Mouse (Mus musculus) skeletal muscle tissue, adult 2 months (tissue): ENCODE measurements around the gene 1190007I07Rik.

ENCODE experiments used
- DNase-seq: peaks from one replicate; pipeline ENCODE4 v3.0.0-alpha.2; 2012; ENCODE audit warnings: low read depth, low spot score

Gene 1190007I07Rik

DNA sequence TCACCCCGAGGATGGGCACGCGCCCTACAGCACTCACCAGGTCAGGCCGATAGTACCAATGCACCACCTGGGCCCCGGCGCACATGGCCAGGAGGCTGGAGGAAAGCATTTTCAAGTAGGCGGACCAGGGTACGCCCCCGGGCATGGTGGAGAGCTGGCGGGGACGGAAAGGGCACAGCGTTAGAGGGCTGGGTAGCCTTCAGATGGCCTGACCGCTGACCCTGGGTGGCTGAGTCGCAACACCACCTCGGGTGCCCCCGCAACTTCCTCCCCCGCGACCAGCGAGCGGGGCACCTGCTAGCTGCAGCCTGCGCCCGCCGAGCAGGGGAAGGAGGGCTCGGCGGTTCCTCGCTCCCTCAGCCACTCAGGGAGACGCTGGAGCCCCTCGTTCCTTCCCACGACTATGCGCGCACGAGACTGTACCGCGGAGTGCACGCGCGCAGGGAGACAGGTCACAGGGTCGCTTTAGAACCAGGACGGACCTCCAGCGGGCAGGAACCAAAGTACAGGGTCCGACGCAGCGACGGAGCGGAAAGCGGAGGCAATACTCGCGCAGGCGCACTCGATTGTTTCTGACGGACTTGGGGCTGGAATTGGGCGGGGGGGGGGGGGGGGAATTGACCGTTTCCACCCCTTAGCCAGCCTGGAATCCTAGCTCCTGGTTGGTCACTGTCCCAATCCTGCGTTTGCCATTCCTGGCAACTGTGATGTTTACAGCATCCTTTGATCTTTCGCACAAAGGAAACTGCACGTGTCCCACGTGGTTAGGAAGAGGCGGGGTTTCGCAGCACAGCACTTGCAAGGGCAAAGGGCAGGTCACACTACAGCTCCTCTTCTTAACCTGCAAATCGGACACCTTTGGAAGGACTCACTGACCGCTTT is at the start of gene 1190007I07Rik:
Gene 1190007I07Rik (minus strand): TSS at position 558 of the 882 bp plus-strand sequence.
- DNase-seq = peak; percentile 91

DNA sequence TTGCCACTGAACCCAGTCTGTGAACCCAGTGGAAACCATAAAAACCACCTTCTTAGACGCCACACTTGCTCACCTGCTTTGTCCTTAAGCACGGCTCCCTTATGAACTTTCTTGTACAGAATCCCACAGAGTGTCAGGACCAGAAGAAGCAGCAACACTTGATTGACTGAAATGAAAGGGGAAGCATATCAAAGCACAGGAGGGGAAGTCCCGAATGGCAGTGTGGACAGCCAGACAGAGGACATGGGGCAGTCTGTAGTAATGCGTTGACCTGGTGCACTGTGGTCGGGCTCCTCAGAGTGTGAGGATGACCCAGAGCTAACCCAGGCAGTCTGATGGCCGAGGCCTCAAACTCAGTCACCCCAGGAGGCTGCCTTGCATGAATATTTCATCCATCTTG is 47.2 kb upstream of the 1190007I07Rik start:
- no peak for DNase-seq

DNA sequence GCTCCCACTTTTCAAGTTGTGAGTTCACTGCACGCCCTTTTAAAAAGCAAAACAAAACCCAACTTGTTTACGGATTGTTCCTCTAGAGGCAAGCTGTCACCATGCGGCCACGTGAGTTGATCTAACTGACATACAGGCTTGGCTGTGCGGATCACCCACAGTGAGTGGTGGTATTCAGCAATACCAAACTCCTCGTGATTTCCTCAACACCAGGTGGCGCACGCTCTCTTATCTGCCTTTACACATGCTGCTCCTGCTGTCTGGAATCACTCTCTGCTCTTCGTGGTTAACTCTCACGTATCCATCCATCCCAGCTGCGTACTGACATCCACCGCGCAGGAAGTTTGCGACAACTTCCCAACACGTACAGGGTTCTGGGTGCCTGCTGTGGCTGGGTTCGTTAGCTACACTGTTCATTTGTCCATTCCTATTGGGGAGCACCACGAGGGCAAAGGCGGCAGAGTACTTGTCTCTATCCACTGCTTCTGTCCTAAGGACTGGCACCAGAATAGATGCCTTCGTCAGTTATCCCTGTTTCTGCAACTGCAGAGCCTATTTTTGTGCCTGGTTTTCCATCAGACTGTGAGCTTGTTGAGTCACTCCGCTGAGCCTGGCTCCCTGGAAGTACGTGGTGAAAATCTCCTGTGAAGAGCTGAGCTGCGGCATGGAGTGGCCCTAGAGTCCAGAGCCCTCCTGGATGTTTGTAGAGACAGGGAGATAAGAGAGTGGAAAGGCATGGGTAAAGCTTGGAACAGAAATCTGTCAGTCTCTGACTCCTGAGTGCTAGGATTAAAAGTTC is 43.6 kb upstream of the 1190007I07Rik start:
- DNase-seq = peak; percentile 73

DNA sequence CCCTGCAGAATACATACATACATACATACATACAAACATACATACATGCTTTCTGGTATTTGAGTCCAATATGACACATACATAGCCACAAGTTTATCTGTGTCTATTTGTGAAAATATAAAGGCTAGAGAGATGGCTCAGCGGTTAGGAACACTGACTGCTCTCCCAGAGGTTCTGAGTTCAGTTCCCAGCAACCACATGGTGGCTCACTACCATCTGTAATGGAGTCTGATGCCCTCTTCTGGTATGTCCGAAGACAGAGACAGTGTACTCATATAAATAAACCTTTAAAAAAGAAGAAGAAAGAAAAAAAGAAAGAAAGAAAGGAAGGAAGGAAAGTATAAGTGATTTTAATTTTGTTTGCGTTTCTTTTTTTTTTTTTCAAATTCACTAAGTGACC is 42.9 kb upstream of the 1190007I07Rik start:
- no peak for DNase-seq

DNA sequence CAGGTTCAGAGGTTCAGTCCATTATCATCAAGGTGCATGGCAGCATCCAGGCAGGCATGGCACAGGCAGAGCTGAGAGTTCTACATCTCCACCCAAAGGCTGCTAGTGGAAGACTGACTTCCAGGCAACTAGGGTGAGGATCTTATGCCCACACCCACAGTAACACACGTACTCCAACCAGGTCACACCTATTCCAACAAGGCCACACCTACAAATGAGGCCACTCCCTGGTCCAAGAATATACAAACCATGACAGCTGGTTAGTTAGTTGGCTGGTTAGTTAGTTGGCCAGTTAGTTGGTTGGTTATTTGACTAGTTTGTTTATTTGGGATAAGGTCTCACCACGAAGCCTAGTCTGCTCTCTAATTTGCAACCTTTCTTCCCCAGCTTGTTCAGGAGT is 40.3 kb upstream of the 1190007I07Rik start:
- no peak for DNase-seq

DNA sequence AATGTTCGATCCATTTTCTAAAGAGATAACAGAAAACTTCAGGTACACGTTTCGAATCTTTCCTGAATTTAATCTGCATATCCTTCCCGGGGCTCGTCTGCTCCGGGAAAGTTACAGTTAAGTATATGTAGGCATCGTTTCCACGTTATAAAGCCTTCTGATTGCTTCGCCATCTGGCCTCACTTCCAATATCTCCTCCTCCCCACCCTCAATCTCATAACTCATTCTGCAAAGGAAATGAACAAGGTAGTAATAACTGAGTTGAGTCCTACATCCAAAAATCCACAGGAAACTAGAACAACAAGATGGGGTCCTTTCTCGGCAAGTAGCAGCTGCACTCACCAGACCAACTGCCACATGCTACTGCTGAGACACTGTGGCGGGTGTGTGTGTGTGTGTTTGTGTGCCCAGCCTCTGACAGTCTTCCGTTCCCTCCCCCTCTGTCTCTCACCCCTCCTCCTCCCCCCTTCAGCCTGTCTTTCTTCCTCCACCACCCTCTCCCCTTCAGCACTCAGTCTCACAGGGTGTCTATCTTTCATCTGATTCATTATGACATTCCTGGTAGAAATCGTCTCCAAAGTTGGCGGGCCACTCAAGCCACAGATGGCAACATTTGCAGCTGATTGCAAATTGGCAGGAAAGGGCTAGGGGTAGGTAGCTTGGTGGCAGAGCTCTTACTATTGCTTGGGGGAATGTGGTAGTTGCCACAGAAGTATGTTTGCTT is 39.4 kb upstream of the 1190007I07Rik start:
- DNase-seq = no peak

DNA sequence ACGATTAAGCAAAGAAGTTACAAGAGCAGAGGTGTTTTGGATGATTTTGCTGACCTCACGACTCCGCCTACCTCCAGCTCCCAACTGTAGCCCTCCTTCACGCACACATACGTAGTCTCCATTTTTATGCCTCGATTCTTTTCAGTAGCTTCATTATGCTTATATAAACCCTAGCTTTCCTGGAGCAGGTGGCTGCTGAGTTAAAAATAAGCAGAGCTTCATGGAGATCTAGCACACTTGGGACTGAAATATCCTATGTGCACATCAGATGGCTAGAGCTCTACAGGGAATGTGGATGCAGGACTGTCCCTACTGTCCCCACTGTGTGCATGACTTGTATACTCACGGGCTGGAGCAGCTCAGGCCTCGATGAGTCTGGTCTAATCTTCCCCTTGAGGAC is 38.8 kb upstream of the 1190007I07Rik start:
- DNase-seq = peak; percentile 16

DNA sequence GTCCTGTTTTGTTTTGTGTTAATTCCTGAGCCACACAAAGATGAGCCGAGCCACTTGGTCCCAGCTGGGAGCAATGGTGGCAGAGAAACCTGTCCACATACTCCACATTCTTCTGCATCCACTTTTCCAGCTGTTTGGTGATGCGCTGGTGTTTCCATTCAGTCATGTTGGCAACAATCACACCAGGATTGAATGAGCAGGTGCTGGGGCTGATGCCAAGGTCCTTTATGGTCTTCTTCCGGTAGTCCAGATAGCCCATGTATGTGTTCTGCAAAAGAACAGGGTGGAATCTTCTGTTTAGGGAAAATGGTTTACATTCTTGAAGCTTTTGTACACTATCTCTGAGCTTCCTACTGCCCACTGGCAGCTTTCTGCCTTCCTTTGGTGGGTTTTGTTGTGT is 31.6 kb upstream of the 1190007I07Rik start:
- no peak for DNase-seq

DNA sequence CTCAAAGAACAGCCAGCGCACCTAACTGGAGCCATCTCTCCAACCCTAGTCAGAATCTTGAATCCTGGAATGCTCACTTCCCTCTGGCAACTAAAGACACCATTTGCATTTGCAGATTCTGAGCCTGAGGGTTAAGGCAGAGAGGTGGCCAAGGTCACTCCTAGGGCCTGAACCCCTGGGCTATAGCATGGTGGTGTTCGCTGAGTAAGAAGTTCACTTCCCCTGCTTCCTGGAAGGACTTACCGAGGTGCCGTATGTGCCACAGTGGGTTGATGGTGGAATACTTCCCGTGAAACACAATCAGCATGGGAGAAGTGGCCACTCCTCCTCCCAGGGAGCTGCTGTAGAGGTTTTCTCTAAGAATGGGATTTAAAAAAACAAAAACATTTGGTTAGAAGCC is 29.6 kb upstream of the 1190007I07Rik start:
- no peak for DNase-seq

DNA sequence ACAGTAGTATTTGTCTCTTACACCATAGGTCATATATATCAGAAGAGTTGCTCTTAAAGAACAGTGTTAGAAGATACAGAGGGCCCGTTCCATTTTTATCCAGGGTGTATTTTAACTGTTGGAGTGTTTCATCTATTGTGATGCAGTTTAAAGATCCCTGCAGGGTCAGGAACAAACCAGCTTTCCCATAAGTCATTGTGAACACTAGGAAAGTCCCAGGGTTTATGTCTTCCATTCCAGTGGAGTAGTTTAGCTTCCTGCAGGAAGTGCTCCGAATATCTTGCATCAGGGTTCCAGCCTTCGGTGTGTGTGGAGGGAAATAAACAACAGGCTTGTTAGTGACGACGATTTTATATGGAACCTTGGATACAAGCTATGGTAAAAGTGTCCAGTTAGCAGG is 28.2 kb upstream of the 1190007I07Rik start:
- no peak for DNase-seq

DNA sequence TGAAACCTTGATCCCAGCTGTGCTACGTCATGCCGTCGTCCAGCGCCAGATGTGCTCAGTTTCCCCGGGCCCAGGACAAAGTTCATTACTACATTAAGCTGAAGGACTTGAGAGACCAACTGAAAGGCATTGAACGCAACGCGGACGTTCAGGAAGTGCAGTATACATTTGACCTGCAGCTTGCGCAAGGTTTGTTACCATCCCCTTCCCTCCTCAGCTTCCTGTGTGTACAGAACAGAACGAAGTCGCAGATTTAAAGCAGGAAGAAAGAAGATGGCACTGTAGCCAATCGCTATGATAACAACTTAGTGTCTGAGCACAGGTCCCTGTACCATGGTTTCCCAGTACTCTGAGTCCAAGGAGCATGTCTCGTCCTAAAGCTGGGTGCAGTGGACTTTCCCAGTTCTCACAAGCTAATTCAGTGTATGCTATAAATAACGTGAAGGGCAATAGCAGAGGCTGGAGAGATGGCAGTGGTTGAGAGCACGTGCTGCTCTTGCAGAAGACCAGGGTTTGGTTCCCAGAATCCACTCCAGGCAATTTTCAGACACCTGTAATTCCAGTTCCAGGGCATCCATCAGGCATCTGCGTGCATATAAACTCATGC is 24.3 kb upstream of the 1190007I07Rik start:
- DNase-seq = no peak

DNA sequence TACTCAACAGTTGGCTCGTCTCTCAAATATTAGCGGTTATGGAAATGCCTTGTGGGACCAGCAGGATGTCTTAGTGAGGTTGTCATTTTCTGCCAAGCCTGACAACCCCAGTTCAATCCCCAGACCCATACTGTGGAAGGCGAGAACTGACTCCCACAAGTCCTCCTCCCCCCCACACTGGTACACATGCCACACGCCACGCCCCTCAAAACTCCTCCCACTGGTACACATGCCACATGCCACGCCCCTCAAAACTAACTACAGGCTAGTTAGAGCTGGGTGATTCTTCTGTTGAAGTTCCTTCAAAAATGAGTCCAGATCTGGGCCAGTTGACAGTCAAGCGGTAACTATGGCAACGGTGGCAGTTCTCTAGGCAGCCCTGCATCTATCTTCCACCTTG is 23.1 kb upstream of the 1190007I07Rik start:
- DNase-seq = no peak

DNA sequence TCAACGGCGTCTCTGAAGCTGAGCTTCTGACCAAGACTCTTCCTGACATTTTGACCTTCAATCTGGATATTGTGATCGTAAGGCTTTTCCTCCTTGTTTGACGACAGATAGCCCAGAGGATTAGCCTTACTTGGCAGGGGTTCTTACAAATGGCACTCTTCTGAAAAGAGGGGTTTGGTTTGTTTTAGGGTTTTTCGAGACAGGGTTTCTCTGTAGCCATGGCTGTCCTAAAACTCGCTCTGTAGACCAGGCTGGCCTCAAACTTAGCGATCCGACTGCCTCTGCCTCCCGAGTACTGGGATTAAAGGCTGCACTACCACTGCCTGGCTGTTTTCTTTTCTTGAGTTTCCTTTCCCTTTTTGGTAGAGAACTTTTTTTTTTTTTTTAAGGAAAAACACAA is 18.5 kb upstream of the 1190007I07Rik start:
- no peak for DNase-seq

DNA sequence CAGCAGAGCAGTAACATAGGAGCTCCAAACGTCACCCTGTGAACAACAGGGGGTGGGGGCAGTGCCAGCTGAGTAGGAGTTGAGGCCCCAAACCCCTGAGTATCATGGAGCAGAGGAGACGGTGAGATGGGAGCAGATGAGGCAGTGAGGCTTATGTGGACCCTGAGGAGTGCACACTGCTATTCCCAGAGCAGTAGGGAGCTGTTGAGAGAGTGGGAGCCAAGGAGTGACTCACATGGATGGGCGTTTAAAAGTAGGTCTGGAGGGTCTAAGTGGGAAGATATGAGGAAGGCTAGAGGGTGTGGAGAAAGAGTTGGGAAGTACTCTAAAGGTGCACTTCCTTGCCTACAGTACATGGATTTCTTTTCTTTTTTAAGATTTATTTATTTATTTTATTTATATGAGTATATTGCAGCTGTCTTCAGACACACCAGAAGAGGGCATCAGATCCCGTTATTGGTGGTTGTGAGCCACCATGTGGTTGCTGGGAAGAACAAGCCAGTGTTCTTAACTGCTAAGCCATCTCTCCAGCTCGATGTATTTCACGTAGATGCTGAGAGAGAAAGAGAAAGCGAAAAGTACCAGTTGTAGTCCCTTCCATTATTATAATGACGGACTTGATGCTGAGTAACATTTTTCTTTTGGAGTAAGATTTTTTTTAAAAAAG is 16.1 kb upstream of the 1190007I07Rik start:
- no peak for DNase-seq

DNA sequence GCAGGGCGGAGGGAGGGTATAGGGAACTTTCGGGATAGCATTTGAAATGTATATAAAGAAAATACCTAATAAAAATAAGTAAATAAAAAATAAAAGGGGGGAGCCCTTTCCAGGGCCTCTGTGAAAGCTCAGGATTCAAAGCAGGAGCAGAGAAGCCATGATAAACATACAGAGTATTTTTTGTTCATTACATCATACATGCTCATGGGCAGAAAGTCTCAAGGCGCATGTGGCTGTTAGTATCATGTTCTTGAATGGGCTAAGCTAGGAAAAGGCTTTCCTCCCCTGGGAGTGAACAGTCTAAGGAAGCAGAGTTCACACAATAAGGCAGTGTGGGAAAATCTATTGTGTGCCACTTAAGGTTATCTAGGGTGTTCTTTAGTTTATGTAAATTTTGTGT is 13.3 kb upstream of the 1190007I07Rik start:
- DNase-seq = no peak

DNA sequence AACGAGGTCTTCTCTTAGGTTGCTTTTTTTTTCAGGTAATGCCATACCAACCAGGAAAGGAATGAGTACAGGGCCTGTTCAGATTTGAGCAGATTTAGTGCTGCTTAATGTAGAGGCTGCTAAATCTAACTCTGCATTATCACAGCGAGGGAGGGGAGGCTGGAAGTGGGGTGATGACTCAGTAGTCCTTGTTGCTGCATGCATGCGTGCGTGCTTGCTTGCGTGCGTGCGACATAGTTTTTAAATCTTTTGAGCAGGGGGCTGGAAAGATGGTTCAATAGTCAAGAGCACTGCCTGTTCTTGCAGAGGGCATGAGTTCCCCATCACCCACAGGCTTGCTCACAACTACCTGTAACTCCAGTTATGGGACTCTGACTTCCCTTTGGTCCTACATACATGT is 11.3 kb upstream of the 1190007I07Rik start:
- no peak for DNase-seq

DNA sequence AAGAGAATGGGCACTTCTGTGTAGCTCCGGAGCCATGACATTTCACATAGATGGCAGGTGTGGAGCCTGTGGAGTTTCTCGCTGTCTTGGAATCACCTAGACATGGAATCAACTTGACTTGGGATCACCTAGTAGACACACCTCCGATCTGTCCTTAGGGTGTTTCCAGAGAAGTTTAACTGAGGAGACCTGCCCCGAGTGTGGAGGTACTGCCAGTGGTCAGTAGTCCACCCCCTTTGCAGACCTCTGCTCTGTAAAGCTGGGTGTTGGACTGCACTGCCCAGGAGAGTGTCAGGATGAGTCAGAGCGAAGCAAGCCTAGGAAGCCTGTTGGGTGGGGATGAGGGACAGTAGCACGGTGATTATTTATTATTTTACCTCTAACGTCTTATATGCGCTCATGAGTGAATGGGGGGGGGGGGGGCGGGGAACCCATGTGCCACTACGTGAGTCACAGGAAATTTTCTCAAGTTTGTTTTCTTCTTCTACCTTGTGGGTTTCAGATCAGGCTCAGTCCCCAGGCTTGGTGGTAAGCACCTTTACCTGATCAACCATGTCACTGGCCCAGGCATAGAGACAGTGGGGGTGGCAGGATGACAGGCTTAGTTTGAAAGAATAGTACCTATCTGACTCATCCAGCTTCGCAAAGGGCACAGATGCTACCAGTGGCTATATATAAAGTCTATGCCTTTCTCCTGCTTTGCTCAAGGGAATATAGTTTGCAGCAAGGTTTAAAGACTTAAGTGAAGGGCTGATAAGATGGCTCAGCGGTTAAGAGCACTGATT is 9.7 kb upstream of the 1190007I07Rik start:
- no peak for DNase-seq

DNA sequence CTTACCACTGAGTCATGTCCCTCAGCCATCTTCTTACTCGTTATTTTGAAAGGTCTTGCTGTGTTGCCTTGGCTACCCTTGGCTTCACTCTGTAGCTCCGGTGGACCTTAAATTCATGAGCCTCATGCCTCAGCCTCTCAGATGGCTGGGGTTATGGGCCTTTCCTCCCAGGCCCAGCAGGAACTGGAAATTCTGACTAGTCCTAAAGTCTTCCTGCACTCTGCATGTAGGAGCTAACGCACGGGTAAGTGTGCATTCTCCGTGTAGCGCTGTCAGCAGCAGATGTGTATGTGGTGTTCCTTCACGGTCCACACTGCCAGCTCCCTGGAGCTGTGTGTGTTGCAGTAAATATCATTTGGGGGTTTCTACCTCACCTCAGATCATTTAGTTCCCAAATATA is 8.1 kb upstream of the 1190007I07Rik start:
- DNase-seq = no peak

DNA sequence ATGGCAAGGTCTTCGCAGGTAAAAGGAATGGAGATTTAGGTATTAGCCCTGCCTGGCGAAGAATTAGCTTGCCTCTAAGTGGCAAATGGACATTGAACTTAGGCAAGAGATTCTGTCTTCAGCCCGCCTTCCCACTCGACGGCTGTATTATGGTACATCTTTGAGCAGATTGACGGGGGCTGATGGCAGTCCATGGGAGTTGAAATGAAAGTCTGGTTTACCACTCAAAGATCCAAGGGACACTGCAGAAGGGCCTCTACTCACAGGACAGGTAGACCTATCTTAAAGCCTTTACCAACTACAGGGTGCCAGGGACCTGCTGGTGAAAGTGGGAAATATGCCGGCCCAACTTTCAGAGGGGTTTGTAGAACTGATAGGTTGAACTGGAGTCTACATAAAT is 7.5 kb upstream of the 1190007I07Rik start:
- no peak for DNase-seq

DNA sequence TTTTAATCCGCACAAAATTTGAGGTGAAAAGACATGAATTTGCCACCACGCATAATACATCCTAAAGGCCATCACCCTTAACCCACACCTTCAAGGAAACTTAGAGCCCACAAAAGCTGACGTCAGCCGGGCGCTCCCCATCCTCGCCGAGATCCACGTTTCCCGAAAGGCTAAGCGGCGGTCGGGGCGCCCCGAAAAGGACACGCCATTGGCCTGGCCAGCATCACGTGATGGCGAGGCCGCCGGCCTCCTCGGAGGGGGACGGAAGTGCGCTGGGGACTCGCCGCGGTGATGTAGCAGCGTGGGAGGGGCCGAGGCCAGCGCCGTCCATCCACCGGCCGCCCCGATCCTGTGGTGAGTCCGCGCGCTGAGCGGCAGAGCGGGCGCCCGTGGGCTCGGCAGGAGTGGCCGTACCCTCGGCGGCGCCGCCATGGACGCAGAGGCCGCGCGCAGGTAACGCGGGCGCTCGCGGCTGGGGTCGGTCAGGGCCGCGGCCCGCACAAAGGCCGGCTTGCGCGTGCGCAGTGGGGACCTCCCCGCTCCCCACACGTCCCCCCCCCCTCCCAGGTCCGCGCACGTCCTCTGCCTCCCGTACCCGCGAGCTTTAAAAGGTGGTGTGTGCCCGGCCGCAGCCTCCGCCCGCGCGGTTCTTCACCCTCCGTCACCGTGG is 6.7 kb upstream of the 1190007I07Rik start, which contains the start of gene Tdg:
Gene Tdg (plus strand): TSS at position 243 of the 670 bp plus-strand sequence.
- DNase-seq = peak; percentile 94
